Comparison of ENCODE assay signal across 23 mouse cellular contexts in genomic region chr4:128683706-128684105, GRCm38 (mm10). TPM values are rescaled to one million over a fixed set of nuclear protein-coding genes. Genes with fewer than 3 reads are reported as not detected.
DNase-seq lines count a peak whose midpoint lies in the region; ATAC-seq lines count a peak whose summit lies in the region.
"Had no signal": no experiment of that assay in that cellular context is flagged by ENCODE, and none has a peak within 500 bp of the region (broad histone marks: within the 10 kb centered on the region; RNA-seq: fewer than 3 reads in every experiment).

No protein-coding gene starts in this region.

- H3K27ac ChIP-seq in heart, embryonic 10.5 days = peak overlapping the region; percentile 23; the same call in 1 of the 2 replicates
- H3K27ac ChIP-seq in embryonic facial prominence, embryonic 10.5 days (replicated peaks) = peak overlapping the region; percentile 49; the same call in 1 of the 2 replicates
- peak overlapping the region; percentile 75 for H3K27ac ChIP-seq in hindbrain, embryonic 14.5 days
- H3K27ac ChIP-seq in midbrain, embryonic 14.5 days (replicated peaks; ENCODE audit: low read depth, low read length) = peak overlapping the region; percentile 21; the same call in 1 of the 2 replicates
- H3K27ac ChIP-seq: embryonic facial prominence, embryonic 15.5 days; layer of hippocampus, adult 2 months; limb, embryonic 12.5 days; liver, embryonic 13.5 days; lung, embryonic 15.5 days had no signal

- no peaks in the 10 kb centered on the region for H3K36me3 ChIP-seq in heart, embryonic 10.5 days
- peaks cover 4% of the 10 kb centered on the region; the same call in 1 of the 2 replicates for H3K36me3 ChIP-seq in embryonic facial prominence, embryonic 10.5 days (replicated peaks)
- no peaks in the 10 kb centered on the region for H3K36me3 ChIP-seq in hindbrain, embryonic 14.5 days (replicated peaks; ENCODE audit: control insufficient read depth, insufficient read depth)
- no peaks in the 10 kb centered on the region for H3K36me3 ChIP-seq in midbrain, embryonic 14.5 days (ENCODE audit: control insufficient read depth, insufficient read depth, low read length)
- H3K36me3 ChIP-seq: embryonic facial prominence, embryonic 15.5 days; limb, embryonic 12.5 days; liver, embryonic 13.5 days; lung, embryonic 15.5 days had no signal

- H3K9ac ChIP-seq in hindbrain, embryonic 14.5 days = peak overlapping the region; percentile 17; the same call in 1 of the 2 replicates
- no peak overlapping the region for H3K9ac ChIP-seq in midbrain, embryonic 14.5 days (replicated peaks; ENCODE audit: low read length)
- H3K9ac ChIP-seq: embryonic facial prominence, embryonic 15.5 days; limb, embryonic 12.5 days; liver, embryonic 13.5 days; lung, embryonic 15.5 days had no signal

- WGBS in heart, embryonic 10.5 days = 33% methylated on average over 3 of the region's 3 CpGs
- WGBS in embryonic facial prominence, embryonic 10.5 days = 45% methylated on average over 3 of the region's 3 CpGs
- WGBS in hindbrain, embryonic 14.5 days = 24% methylated on average over 3 of the region's 3 CpGs
- 37% methylated on average over 3 of the region's 3 CpGs for WGBS in midbrain, embryonic 14.5 days

- DNase-seq in heart, embryonic 10.5 days (ENCODE audit: low spot score) = no peak
- no peak for DNase-seq in heart, postnatal 25 days (ENCODE audit: low spot score)
- no peak for DNase-seq in embryonic facial prominence, embryonic 10.5 days (ENCODE audit: low spot score)
- DNase-seq in hindbrain, embryonic 14.5 days (ENCODE audit: low spot score) = no peak
- DNase-seq in midbrain, embryonic 14.5 days = peak; percentile 30
- no peak for DNase-seq in layer of hippocampus, adult 9-10 months (ENCODE audit: low spot score)
- no peak for DNase-seq in left cerebral cortex, adult 9 months (ENCODE audit: low spot score in 2 of 2)
- DNase-seq: adrenal gland, postnatal 36 days; cerebellum, adult 18-20 months; cerebellum, postnatal 25 days; embryo, embryonic 11 days; gastrocnemius, postnatal 25 days; kidney, adult 8-10 months; kidney, postnatal 14 days; liver, embryonic 13.5 days; lung, postnatal 4 days; thymus, postnatal 25 days had no signal

- no peaks in the 10 kb centered on the region for H3K9me3 ChIP-seq in heart, embryonic 10.5 days
- 0 out of 2 replicates have a peak, but pooled peaks cover 8% of the 10 kb centered on the region for H3K9me3 ChIP-seq in embryonic facial prominence, embryonic 10.5 days
- no peaks in the 10 kb centered on the region for H3K9me3 ChIP-seq in hindbrain, embryonic 14.5 days (ENCODE audit: control insufficient read depth, low read length)
- H3K9me3 ChIP-seq in midbrain, embryonic 14.5 days (ENCODE audit: control insufficient read depth, low read length) = 0 out of 2 replicates have a peak, but pooled peaks cover 3% of the 10 kb centered on the region
- H3K9me3 ChIP-seq: embryonic facial prominence, embryonic 15.5 days; liver, embryonic 13.5 days; lung, embryonic 15.5 days had no signal

- H3K4me2 ChIP-seq in hindbrain, embryonic 14.5 days (replicated peaks) = no peak overlapping the region
- no peak overlapping the region for H3K4me2 ChIP-seq in midbrain, embryonic 14.5 days (ENCODE audit: low read length)
- H3K4me2 ChIP-seq: embryonic facial prominence, embryonic 15.5 days; limb, embryonic 12.5 days; liver, embryonic 13.5 days; lung, embryonic 15.5 days had no signal

- H3K4me3 ChIP-seq in heart, embryonic 10.5 days = no peak overlapping the region
- no peak overlapping the region for H3K4me3 ChIP-seq in embryonic facial prominence, embryonic 10.5 days
- H3K4me3 ChIP-seq in hindbrain, embryonic 14.5 days (replicated peaks; ENCODE audit: low read length) = no peak overlapping the region
- no peak overlapping the region for H3K4me3 ChIP-seq in midbrain, embryonic 14.5 days (replicated peaks; ENCODE audit: low read depth, low read length)
- H3K4me3 ChIP-seq: embryonic facial prominence, embryonic 15.5 days; layer of hippocampus, adult 2 months; limb, embryonic 12.5 days; liver, embryonic 13.5 days; lung, embryonic 15.5 days had no signal

- intact Hi-C loops in heart, postnatal 25 days (cut with DNase I) = no loop called here

- no peaks in the 10 kb centered on the region; the same call in 1 of the 2 replicates for H3K27me3 ChIP-seq in heart, embryonic 10.5 days (ENCODE audit: insufficient read depth, poor library complexity, severe bottlenecking)
- no peaks in the 10 kb centered on the region for H3K27me3 ChIP-seq in embryonic facial prominence, embryonic 10.5 days (replicated peaks; ENCODE audit: low read depth, poor library complexity, severe bottlenecking)
- H3K27me3 ChIP-seq in hindbrain, embryonic 14.5 days (ENCODE audit: control insufficient read depth, insufficient read depth, low read length) = no peaks in the 10 kb centered on the region
- no peaks in the 10 kb centered on the region for H3K27me3 ChIP-seq in midbrain, embryonic 14.5 days (ENCODE audit: control insufficient read depth, insufficient read depth, low read length)
- H3K27me3 ChIP-seq: CH12.LX; embryonic facial prominence, embryonic 15.5 days; limb, embryonic 12.5 days; liver, embryonic 13.5 days; lung, embryonic 15.5 days had no signal

- ATAC-seq in hindbrain, embryonic 14.5 days (ENCODE audit: low FRiP score) = peak; percentile 57
- ATAC-seq in midbrain, embryonic 14.5 days (ENCODE audit: low FRiP score, low TSS enrichment) = no peak
- no peak for ATAC-seq in monocyte, adult 5-6 weeks (replicated peaks; ENCODE audit: insufficient number of reproducible peaks, low FRiP score, low TSS enrichment, poor library complexity, severe bottlenecking)

- H3K4me1 ChIP-seq in heart, embryonic 10.5 days = peaks cover 27% of the 10 kb centered on the region
- peaks cover 47% of the 10 kb centered on the region for H3K4me1 ChIP-seq in embryonic facial prominence, embryonic 10.5 days
- H3K4me1 ChIP-seq in hindbrain, embryonic 14.5 days (replicated peaks; ENCODE audit: control insufficient read depth, insufficient read depth, low read length) = peaks cover 50% of the 10 kb centered on the region
- H3K4me1 ChIP-seq in midbrain, embryonic 14.5 days (ENCODE audit: control insufficient read depth, insufficient read depth, low read length) = peaks cover 21% of the 10 kb centered on the region

RNA-seq across cellular contexts. Expression of gene Phc2, which starts 29.2 kb away (rescaled TPM):
- 24.5 and 35.2 TPM in 2 replicates for polyA plus RNA-seq in heart, embryonic 10.5 days (2016; fragmentation: Nextera tagmentation; extraction: Ambion mirVana)
- 10 to 100 TPM; 36.1 to 48.5 TPM for total RNA-seq in heart, postnatal 25 days (2021)
- 69.5 and 84.4 TPM in 2 replicates for polyA plus RNA-seq in embryonic facial prominence, embryonic 10.5 days (2016; fragmentation: Nextera tagmentation; extraction: Ambion mirVana)
- polyA plus RNA-seq in hindbrain, embryonic 14.5 days (2014; fragmentation: Nextera tagmentation; extraction: Ambion mirVana) = 46.2 and 52.8 TPM in 2 replicates
- polyA plus RNA-seq in midbrain, embryonic 14.5 days (2014; fragmentation: Nextera tagmentation; extraction: Ambion mirVana) = 48.4 and 54.2 TPM in 2 replicates
- 15.0 to 31.5 TPM (median 22.9 TPM) in 3 replicates for total RNA-seq in monocyte, adult 5-6 weeks (2017)

Comparison
In these comparisons a context has a peak if more than half of its experiments do, and no peak if none do; other contexts are left out.
1. H3K27ac ChIP-seq: peak in every context shown above with its lines; median percentile 75 in hindbrain, embryonic 14.5 days; 49 in embryonic facial prominence, embryonic 10.5 days; 23 in heart, embryonic 10.5 days; 21 in midbrain, embryonic 14.5 days.